Comparison of ENCODE assay signal across 8 mouse cellular contexts in the genomic region with DNA sequence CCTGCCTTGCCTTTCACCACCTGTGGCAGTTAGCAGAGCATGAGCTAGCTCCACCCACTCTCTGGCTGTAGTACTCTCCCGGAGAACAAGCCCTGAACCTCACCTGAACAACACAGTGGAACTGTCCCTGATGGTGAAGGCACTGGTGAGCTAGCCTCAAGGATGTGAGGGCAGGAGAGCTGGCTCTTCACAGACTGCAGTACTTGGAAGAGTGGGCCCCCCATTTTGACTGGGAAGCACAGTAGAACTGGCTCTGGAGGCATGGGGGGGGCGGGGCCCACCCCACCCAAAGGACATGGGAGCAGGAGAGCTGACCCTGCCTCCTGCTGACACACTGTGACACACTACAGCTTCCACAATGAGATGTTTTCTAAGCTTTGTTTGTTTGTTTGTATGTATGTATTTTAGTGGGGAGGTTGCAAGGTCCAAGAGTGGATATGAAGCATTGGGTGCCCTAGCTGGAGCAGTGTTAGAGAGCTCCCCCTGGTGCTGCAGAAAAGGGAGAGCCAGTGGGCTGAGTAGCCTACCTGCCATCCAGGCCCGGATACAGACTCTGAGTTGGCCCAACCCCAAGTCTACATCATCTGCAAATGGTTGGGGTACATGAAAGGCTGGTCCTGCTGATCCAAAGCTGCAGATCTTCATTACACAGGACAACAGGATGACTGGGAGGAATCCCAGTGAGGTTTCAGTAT.
DNase-seq lines count a peak whose midpoint lies in the region; ATAC-seq and TF ChIP-seq lines count a peak whose summit lies in the region.
"Had no signal": no experiment of that assay in that cellular context is flagged by ENCODE, and none has a peak within 500 bp of the region (broad histone marks: within the 10 kb centered on the region; RNA-seq: fewer than 3 reads in every experiment).

No protein-coding gene starts in this region.

- H3K36me3 ChIP-seq in hindbrain, embryonic 15.5 days, result no peaks in the 10 kb centered on the region
- no peaks in the 10 kb centered on the region for H3K36me3 ChIP-seq in hindbrain, embryonic 13.5 days
- no peaks in the 10 kb centered on the region for H3K36me3 ChIP-seq in CH12.LX (replicated peaks in 1 of 2; ENCODE audit: control insufficient read depth in 1 of 2, insufficient read depth in 1 of 2, low read length in 1 of 2)
- H3K36me3 ChIP-seq: limb, embryonic 12.5 days had no signal

- TF ChIP-seq POLR2A in CH12.LX (IDR thresholded peaks at IDR 0.05; ENCODE audit: low read depth, low read length), result no peak

- intact Hi-C loops in gastrocnemius, postnatal 36 days (cut with DNase I), result loop anchor here (2.0 to 5.0 kb wide), 2 partner anchors 146 to 290 kb away; no protein-coding TSS in a partner anchor

- dilution Hi-C loops in CH12.LX (cut with MboI; ENCODE audit: extremely low pct_ligation_motif_present, extremely low pct_unique_long_range_greater_than_20kb, low sequenced_read_pairs), result no loop called here

- H3K27me3 ChIP-seq in hindbrain, embryonic 15.5 days, result no peaks in the 10 kb centered on the region
- H3K27me3 ChIP-seq in hindbrain, embryonic 13.5 days, result no peaks in the 10 kb centered on the region
- H3K27me3 ChIP-seq in CH12.LX (replicated peaks), result no peaks in the 10 kb centered on the region
- H3K27me3 ChIP-seq: limb, embryonic 12.5 days had no signal

- TF ChIP-seq CTCF in CH12.LX (conservative IDR thresholded peaks at IDR 0.05 in 1 of 2, IDR thresholded peaks at IDR 0.05 in 1 of 2; ENCODE audit: low read depth in 2 of 2, low read length in 2 of 2), result peak in 1 of 2 experiments; percentile 66; a peak in 2 of 4 replicates

- H3K4me2 ChIP-seq in hindbrain, embryonic 15.5 days, result no peak overlapping the region
- H3K4me2 ChIP-seq in hindbrain, embryonic 13.5 days, result no peak overlapping the region
- no peak overlapping the region for H3K4me2 ChIP-seq in CH12.LX (ENCODE audit: insufficient read depth, low read depth, poor library complexity, severe bottlenecking)
- H3K4me2 ChIP-seq: limb, embryonic 12.5 days had no signal

- TF ChIP-seq EP300 in CH12.LX (IDR thresholded peaks at IDR 0.05; ENCODE audit: low read length), result no peak

- DNase-seq in CH12.LX (ENCODE audit: extremely low read depth) (peak; percentile 29), ZHBTc4 (ENCODE audit: low read depth, low spot score) (peak; percentile 65)
- peak; percentile 72 for DNase-seq in kidney, postnatal 10 days
- no peak for DNase-seq in gastrocnemius, postnatal 36 days
- DNase-seq in frontal cortex, postnatal 36 days (ENCODE audit: low spot score in 2 of 2), result no peak

- H3K79me2 ChIP-seq in CH12.LX (replicated peaks; ENCODE audit: control insufficient read depth, extremely low read depth, insufficient read depth, poor library complexity, severe bottlenecking), result no peaks in the 10 kb centered on the region

- 69% methylated on average over 3 of the region's 3 CpGs for WGBS in hindbrain, embryonic 15.5 days
- WGBS in hindbrain, embryonic 13.5 days, result 67% methylated on average over 3 of the region's 3 CpGs

- H3K9me3 ChIP-seq in hindbrain, embryonic 15.5 days, result no peaks in the 10 kb centered on the region
- no peaks in the 10 kb centered on the region for H3K9me3 ChIP-seq in hindbrain, embryonic 13.5 days
- no peaks in the 10 kb centered on the region for H3K9me3 ChIP-seq in CH12.LX (replicated peaks; ENCODE audit: low read length)
- H3K9me3 ChIP-seq: limb, embryonic 12.5 days had no signal

- H3K4me3 ChIP-seq in hindbrain, embryonic 15.5 days, result no peak overlapping the region
- no peak overlapping the region for H3K4me3 ChIP-seq in hindbrain, embryonic 13.5 days
- H3K4me3 ChIP-seq in CH12.LX (replicated peaks in 1 of 3; ENCODE audit: low read depth in 2 of 3, low read length in 2 of 3, poor library complexity in 1 of 3), result no peak overlapping the region
- H3K4me3 ChIP-seq: limb, embryonic 12.5 days had no signal

- TF ChIP-seq RAD21 in CH12.LX (IDR thresholded peaks at IDR 0.05; ENCODE audit: low read depth, low read length), result peak; percentile 56

- no peaks in the 10 kb centered on the region for H3K4me1 ChIP-seq in hindbrain, embryonic 15.5 days (replicated peaks)
- H3K4me1 ChIP-seq in hindbrain, embryonic 13.5 days (replicated peaks), result no peaks in the 10 kb centered on the region
- H3K4me1 ChIP-seq in CH12.LX (ENCODE audit: control insufficient read depth in 1 of 2, insufficient read depth in 2 of 2), result peaks cover 0 to 4% of the 10 kb centered on the region in 2 experiments; a peak in 1 of 4 replicates
- H3K4me1 ChIP-seq: limb, embryonic 12.5 days had no signal

- in situ Hi-C loops in CH12.LX (cut with MboI; ENCODE audit: low pct_ligation_motif_present, low pct_unique_long_range_greater_than_20kb, low sequenced_read_pairs), result loop anchor here (10.0 kb wide), 1 partner anchor 288 kb away; no protein-coding TSS in a partner anchor

- H3K9ac ChIP-seq in hindbrain, embryonic 15.5 days, result no peak overlapping the region
- H3K9ac ChIP-seq in hindbrain, embryonic 13.5 days, result no peak overlapping the region
- H3K9ac ChIP-seq in CH12.LX (ENCODE audit: insufficient read depth, low read depth), result no peak overlapping the region
- H3K9ac ChIP-seq: limb, embryonic 12.5 days had no signal

- no peak overlapping the region for H3K27ac ChIP-seq in hindbrain, embryonic 15.5 days (replicated peaks)
- H3K27ac ChIP-seq in hindbrain, embryonic 13.5 days, result no peak overlapping the region
- H3K27ac ChIP-seq in CH12.LX (ENCODE audit: insufficient read depth, low read depth), result no peak overlapping the region
- H3K27ac ChIP-seq: limb, embryonic 12.5 days had no signal

- 0 out of 2 replicates have a peak, but pooled peaks have one; percentile 38 for ATAC-seq in hindbrain, embryonic 15.5 days (ENCODE audit: low FRiP score, low read depth)
- no peak for ATAC-seq in hindbrain, embryonic 13.5 days (ENCODE audit: low FRiP score)

TF ChIP-seq in CH12.LX, 34 proteins besides CTCF, POLR2A, EP300 and RAD21:
- TF ChIP-seq KAT2A (IDR thresholded peaks at IDR 0.05; ENCODE audit: insufficient replicate concordance, low read length) (no peak), JUND (conservative IDR thresholded peaks at IDR 0.05; ENCODE audit: low read depth, low read length) (no peak), SMC3 (IDR thresholded peaks at IDR 0.05; ENCODE audit: low read depth, low read length) (peak; percentile 77), NRF1 (IDR thresholded peaks at IDR 0.05; ENCODE audit: low read depth, low read length) (no peak)

Comparison
In these comparisons a context has a peak if more than half of its experiments do, and no peak if none do; other contexts are left out.
1. DNase-seq: peak in CH12.LX (single experiment), ZHBTc4 (single experiment) and kidney, postnatal 10 days (single experiment); none in gastrocnemius, postnatal 36 days (0 of 2) and frontal cortex, postnatal 36 days (0 of 2).